Mouse (Mus musculus): Measurements from ENCODE around the gene Atp8b5. TPM values are rescaled to one million over a fixed set of nuclear protein-coding genes. Genes with fewer than 3 reads are reported as not detected.

Gene Atp8b5
- polyA plus RNA-seq, 1 experiment = 0.02 TPM

DNA sequence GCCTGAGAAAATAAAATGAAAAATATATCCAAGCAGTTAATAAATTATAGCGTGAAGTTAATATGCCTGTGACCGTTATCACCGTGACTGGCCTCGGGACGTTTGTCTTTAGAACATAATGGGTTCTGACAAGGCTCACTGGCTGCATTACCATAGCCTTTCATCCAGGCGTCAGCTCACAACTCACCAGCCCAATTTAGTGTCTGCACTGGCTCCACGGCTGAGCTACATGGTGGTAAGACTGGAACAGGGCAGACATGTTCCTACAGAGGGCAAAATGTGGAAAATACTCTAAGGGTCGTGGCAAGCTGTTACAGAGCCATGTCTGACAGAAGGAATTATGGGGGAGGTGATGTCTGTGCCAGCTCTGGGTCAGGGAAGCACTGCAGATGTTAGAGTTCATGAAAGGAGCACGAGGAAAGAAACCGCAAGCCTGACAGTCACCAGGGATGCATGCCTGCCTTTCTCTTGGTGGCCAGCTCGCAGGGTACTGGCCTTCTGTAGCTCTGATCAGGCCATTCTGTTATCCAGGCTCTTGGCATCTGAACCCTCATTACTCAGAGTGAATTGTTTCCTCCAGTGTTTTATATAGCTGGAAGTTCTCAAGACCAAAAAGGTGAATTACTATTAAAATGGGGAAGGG, 42.9 kb downstream of the Atp8b5 start:
- WGBS = 76% methylated on average over 11 of the region's 11 CpGs
- no peak for DNase-seq (ENCODE audit: low read depth, low spot score)

DNA sequence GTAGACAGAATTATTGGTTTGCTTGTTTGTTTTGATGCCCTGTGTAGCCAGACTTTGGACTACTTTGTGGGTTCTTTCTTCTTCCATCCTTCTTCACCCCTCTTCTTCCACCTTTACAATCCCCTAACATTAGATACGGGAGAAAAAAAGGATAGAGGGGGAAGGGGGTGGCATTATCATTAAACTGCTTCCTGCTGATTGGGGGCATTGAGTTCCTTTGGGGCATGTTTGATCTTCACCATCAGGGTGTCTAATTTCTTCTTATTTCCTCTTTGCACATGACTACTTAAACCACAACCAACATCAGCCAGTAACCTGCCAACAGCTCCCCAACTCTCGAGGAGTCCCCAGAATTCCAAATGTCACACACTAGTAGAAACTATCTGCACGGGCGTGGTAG, 54.6 kb downstream of the Atp8b5 start:
- no peak for DNase-seq (ENCODE audit: low read depth, low spot score)
- WGBS = 82% methylated on average over 4 of the region's 4 CpGs

DNA sequence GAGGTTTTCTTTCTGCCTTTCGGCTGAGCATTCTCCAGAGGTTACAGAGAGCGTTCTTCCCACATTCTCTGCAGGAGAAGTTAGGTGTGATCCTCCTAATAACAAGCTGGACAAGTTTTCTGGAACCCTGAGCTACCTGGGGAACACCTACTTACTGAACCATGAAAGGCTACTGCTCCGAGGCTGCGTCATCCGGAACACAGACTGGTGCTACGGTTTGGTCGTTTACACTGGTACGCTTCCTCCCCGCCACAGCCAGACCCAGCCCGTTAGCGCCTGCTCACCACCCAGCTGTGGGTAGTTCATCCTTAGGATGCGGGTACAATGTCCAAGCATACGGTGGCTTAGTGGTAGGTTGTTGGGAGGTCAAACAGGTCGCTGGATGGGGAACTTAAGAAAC, 55.4 kb downstream of the Atp8b5 start:
- no peak for DNase-seq (ENCODE audit: low read depth, low spot score)
- WGBS = 87% methylated on average over 14 of the region's 14 CpGs

DNA sequence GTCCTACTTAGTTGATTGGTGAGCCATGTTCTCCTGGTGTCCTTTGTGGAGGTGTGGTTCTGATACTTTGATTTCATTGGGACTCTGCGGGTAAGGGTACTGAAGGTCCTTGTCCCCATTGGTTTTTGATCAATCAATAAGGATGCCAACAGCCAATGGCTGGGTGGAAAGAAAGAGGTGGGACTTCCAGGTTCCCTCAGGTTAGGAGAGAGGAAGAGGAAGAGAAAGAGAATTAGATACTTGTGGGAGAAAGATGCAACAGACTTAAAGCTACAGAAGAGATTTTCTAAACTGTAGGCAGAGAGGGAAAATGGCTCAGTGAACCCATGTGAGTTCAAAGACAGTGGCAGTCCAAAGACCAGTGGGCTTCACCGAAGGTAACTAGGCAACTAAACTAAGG, 60.2 kb downstream of the Atp8b5 start:
- WGBS = 94% methylated on average over 2 of the region's 2 CpGs
- no peak for DNase-seq (ENCODE audit: low read depth, low spot score)

DNA sequence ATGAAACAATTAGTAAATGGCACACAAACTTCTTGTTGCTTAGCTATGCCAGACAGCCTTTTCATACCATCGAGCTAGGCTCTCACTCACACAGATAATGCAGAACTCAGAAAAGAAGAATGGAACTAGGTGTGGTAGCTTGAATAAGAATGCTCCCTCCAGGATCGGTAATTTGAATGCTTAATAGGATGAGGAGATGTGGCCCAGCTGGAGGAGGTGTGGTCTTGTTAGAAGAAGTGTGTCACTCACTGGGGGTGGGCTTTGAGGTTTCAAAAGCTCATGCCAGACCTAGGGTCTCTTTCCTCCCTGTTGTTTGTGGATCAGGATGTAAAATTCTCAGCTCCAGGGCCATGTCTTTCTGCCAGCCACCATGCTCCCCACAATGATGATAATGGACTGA, 67.8 kb downstream of the Atp8b5 start:
- WGBS = 78% methylated on average over 2 of the region's 2 CpGs
- no peak for DNase-seq (ENCODE audit: low read depth, low spot score)

DNA sequence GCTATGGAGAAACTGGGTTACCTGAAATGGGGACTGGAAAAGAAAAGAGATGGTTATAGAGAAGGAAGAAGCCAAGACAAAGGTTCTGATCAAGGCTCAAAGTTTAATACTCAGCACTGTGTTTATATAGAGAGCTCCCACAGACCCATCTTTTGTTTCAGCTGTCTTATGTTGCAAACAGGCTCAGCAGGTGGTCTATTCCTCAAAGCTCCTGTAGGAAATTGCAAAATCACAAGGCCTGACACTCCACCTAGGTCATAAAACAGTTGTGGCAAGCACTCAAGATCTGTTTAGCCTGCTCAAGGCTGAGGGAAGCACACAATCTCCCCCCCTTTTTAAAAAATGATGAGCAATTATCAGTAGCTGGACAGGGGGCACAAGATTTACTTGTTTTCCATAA, 69.2 kb downstream of the Atp8b5 start:
- DNase-seq (ENCODE audit: low read depth, low spot score) = no peak

DNA sequence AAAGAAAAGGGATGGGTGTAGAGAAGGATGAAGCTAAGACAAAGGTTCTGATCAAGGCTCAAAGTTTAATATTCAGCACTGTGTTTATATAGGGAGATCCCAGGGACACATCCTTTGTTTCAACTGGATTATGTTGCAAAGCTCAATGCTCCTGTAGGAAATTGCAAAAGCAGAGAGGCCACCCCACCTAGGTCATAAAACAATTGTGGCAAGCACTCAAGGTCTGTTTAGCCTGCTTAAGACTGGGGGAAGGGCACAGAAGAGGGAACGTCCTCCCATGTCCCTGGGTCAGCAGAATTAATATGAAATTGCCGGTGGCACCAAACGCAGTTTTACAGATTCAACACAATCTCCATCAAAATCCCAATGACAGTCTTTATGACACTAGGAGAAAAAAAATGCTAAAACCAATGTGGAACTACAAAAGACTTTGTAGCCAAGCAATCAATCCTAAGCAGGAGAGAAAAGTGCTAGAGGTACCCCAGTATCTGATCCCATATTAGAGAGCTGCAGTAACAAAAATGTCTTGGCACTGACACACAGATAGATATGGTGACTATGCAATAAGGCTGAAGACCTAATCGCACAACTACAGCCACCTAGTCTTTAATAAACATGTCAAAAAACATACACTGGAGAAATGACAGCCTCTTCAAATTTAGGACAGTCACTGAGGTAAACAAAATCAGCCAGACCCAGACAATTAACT, 73.3 kb downstream of the Atp8b5 start:
- DNase-seq (ENCODE audit: low read depth, low spot score) = peak; percentile 78
- 17% methylated on average over 4 of the region's 4 CpGs for WGBS

DNA sequence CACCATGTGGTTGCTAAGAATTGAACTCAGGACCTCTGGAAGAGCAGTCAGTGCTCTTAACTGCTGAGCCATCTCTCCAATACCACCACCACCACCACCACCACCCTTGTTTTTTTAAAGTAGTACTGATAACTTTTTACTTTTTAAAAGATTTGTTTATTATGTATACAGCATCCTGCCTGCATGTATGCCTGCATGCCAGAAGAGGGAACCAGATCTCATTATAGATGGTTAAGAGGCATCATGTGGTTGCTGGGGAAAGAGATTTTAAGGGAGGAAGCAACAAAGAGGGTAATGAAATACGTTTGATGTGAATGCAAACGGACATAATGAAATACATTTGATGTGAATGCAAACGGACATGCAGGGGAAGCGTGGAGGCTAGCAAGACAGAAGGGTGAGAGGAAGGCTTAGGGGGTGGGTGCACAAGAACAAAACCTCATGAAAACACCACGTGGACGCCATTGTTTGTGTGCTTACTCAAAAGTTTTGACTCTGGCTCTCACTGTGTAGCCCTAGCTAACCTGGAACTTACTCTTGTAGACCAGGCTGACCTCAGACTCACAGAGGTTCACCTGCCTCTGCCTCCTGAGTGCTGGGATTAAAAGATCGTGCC, 74.4 kb downstream of the Atp8b5 start:
- 84% methylated on average over 7 of the region's 7 CpGs for WGBS
- DNase-seq (ENCODE audit: low read depth, low spot score) = no peak

DNA sequence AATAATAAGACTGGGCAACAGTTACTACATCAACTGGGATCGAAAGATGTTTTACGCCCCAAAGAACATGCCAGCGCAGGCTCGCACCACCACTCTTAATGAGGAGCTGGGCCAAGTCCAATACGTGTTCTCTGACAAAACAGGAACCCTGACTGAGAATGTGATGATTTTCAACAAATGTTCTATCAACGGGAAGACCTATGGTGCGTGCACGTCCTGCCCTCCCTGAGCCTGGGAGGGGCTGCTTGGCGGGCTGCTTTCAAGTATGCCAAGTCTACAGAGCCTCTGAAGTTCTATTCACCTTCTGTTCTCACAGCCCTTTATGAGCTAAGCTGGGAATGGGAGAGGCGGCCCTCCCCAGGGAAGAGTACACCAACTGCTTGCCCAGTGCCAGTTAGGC, 75.5 kb downstream of the Atp8b5 start:
- WGBS = 66% methylated on average over 10 of the region's 10 CpGs
- no peak for DNase-seq (ENCODE audit: low read depth, low spot score)

DNA sequence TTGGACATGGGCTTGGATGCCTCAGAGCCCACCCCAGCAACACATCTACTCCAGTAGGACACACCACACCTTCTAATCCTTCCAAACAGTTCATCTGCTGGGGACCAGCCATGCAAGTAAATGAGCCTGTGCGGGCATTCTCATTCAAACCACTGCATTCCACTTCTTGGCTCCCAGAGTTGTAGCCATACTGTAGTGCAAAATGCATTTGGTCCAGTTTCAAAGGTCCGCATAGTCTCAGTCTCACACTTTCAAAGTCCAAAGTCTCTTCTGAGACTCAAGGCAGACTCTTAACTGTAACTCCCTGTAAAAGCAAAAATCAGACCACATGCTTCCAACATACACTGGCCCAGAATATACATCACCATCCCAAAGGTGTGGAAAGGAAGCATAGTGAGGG, 78.0 kb downstream of the Atp8b5 start:
- WGBS = 41% methylated on average over 2 of the region's 2 CpGs
- DNase-seq (ENCODE audit: low read depth, low spot score) = no peak

DNA sequence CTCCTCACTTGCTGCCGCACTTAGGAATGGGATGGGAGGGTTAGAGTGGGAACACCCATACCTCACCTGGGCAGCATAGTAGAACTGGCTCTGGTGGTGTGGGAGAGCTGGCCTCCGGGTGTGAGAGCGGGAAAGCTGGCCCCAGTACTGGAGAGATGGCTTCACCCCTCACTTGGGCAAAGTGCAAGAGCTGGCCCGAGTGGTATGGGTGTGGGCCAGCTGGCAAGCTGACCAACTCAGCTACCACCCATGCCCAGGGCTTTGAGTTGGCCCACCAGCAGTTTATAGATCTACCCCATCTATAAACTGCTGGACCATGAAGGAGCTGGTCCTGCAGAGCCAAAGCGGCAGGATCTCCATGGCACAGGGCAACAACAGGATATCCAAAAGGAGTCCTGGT, 82.2 kb downstream of the Atp8b5 start:
- 50% methylated on average over 5 of the region's 5 CpGs for WGBS
- no peak for DNase-seq (ENCODE audit: low read depth, low spot score)

DNA sequence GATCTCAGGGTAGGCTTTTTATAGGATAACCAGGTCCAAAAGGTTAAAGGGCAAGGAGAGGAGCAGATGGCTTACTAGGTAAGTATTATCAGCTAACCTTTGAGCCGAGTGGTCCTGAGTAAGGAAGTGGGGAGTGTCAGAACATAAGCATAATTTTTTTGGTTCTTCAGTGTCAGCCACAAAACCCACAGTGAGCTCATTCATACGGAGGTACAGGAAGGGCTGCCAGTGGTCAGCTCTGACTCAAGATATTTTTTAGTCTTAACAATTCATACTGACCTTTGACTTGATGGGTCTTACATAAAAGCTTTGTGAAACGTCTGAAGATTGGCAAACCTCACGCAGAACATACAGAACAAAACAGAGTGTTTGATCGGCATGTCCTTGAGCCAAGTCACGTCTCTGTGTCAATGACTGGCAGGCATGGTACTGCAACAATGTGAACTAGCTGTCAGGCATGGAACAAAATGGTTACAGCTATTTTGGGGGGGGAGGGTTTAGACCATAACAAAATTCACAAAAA, 83.1 kb downstream of the Atp8b5 start:
- DNase-seq (ENCODE audit: low read depth, low spot score) = no peak
- WGBS = 32% methylated on average over 6 of the region's 6 CpGs

DNA sequence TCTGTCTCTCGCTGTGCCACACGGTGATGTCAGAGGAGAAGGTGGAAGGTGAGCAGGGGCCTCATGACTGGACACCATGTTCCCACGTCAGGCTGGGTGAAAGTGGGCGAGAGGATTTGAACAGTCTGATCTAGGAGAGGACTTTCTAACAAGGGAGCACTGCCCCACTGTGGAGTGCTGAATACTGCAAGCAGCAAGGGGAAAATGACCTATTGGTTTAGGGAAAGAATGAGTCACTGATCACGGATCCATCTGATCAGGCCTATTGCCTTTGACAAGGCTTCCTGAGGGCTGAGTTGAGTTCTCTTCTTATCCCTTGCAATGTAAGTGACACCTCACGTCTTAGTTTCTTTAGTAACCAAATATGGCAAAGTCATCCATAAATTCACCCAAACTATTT, 86.7 kb downstream of the Atp8b5 start:
- 73% methylated on average over 6 of the region's 6 CpGs for WGBS

DNA sequence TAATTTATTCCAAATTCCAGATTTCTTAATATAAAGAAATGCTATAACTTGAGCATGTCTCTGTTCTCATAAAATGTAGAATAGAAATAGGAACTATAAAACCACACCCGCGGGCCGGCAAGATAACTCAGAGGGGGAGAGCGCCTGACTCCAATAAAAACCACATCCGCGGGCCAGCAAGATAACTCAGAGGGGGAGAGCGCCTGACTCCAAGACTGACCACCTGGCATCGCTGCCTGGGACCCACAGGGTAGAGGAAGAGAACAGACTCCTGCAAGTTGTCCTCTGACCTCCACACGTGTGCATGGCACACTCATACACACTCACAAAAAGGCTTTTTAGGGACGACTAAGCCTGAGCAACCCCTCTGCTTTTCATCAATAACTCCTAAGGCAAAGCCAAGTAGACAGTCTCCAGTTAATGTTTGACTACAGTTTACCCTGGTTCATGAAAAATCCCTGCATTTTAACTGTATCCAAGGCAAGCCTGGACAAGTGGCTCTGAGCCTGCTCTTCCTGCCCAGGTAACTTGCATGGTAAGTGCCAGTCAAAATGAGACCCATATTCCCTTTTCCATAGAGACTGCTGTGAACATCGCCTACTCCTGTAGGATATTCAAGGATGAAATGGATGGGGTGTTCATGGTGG, 98.1 kb downstream of the Atp8b5 start:
- DNase-seq (ENCODE audit: low read depth, low spot score) = no peak
- WGBS = 25% methylated on average over 11 of the region's 11 CpGs

More for the DNA sequence above, 86.7 kb downstream of the Atp8b5 start:
- DNase-seq (ENCODE audit: low read depth, low spot score) = no peak

DNA sequence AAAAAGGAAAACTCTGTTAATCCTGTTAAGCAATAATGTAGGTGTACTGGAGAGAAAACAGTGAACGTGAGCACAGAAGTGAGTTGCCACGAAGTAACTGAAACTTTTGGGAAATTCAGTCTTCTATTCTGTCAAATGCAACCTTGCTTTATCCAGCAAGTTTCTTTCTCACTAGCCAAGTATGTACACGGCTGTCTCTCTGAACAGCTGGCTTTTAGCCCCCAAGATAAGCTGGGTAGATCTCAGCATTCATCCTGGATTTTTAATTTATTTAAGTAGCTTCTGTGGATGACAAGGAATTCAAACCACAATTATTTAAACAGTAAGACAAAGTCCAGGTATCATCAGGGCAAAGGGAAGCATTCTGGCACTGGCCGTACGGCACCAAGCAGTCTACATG, 100.3 kb downstream of the Atp8b5 start:
- WGBS = 88% methylated on average over 5 of the region's 5 CpGs
- DNase-seq (ENCODE audit: low read depth, low spot score) = no peak

DNA sequence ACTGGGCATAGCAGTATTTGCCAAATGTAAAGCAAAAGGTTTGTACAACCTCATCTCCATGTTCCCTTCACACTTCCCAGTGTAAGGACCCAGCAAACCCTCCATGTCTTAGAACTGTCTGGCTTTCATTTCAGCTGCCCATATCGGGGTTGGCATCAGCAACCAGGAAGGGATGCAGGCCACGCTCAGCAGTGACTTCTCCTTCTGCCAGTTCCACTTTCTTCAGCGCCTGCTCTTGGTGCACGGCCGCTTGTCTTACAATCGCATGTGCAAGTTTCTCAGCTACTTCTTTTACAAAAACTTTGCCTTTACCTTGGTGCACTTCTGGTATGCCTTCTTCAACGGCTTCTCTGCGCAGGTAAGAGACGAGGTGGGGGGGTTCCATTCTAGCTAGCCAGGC, 100.8 kb downstream of the Atp8b5 start:
- DNase-seq (ENCODE audit: low read depth, low spot score) = no peak
- WGBS = 84% methylated on average over 9 of the region's 9 CpGs

DNA sequence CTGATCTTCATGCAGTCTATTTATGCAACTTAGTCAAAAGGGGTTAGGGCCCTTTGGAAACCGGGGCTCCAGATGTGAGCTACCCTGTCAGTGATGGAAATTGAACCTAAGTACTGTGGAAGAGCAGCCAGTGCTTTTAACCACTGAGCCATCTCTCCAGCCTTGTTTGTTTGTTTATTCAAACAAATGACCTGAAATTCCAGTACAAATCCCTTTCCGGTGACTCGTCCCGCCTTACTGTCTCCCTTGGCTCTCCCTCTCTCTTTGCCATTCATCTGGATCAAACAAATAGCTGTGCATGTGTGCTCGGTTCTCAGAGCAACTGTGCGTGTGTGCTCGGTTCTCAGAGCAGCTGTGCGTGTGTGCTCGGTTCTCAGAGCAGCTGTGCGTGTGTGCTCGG, 104.4 kb downstream of the Atp8b5 start:
- DNase-seq (ENCODE audit: low read depth, low spot score) = no peak
- WGBS = 65% methylated on average over 11 of the region's 11 CpGs

DNA sequence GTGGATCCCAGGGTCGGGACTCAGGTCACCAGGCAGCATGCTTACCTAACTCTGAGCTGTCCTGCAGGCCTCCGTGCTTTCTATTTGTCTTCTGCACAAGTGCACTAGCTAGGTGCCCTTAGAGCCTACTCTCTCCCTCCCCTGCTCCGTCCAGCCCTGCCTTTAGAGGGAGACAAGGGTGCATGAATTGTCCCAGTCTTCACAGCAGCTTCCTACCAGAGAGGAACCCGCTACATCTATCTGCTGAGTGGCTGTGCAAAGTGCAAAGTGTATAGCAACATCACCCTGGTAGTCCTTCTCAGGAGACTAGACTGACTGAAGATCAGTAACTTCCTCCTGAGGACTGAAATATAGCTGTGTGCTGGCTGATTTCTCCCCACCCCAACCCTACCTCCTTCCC, 105.2 kb downstream of the Atp8b5 start:
- WGBS = 36% methylated on average over 4 of the region's 4 CpGs
- no peak for DNase-seq (ENCODE audit: low read depth, low spot score)

DNA sequence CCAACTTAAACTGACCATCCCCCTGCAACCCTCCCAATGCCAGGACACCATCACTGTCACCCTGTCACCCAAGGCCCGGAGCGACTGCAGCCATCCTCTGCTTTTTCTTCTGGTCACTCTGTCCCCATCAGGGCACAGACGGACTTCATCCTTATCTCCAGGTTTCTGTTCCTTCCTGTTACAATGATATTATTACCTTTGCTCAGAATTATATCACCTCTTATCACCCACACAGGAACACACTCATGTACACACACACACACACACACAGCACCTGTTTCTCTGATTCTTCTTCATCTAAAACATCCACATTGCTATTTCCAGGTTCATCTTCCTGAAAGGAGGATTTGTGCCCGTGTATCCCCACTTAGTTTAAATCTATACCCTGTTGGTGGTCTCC, 107.3 kb downstream of the Atp8b5 start:
- DNase-seq (ENCODE audit: low read depth, low spot score) = no peak
- WGBS = 67% methylated on average over 4 of the region's 4 CpGs

DNA sequence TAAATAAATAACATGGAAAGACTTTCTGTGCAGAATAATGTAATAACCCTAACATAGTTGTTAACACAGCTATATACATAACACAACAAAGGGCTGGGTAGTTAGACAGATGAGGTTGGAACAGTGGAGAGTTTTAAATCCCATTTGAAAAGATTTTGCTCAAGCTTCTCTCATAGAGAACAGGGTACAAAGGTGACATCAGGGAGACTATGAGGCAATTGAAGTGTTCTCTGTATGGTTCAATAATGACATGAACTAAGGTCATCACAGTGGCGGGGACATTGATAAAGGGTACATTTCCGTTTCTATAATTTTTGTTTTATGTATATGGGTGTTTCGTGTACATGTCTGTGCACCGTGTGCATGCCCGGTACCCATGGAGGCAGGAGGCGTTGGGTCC, 112.6 kb downstream of the Atp8b5 start:
- 92% methylated on average over 6 of the region's 6 CpGs for WGBS

DNA sequence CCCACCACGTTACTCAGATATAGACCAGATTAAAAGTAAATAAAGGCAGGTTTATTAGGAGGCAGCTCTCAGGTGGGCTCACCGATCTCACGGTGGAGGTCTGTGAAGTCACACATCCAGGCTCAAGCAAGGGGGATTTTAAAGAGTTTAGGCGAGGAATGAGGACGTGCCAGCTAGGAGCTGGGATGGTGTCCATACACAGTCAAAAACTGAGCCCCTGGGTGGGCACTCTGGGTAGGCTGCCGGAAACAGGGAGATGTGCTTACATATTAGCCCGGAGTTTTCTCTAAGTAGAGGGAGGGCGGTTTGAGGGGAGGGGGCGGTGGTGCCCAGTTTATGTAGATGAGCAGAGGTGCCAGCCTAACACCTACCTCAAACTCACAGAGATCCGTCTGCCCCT, 114.0 kb downstream of the Atp8b5 start:
- WGBS = 21% methylated on average over 10 of the region's 10 CpGs
- no peak for DNase-seq (ENCODE audit: low read depth, low spot score)

More for the DNA sequence above, 112.6 kb downstream of the Atp8b5 start:
- no peak for DNase-seq (ENCODE audit: low read depth, low spot score)

All from large intestine, adult 2 months (tissue).